Mouse (Mus musculus): ENCODE data around the gene Aldh1l1. TPM values are rescaled to one million over a fixed set of nuclear protein-coding genes. Genes with fewer than 3 reads are reported as not detected.

Gene Aldh1l1
- polyA plus RNA-seq, 1 experiment from 2014 or later = 8.0 TPM

Other genes with a start within 250 kb of the Aldh1l1 start
- not detected in 2 replicates for gene Vmn1r54, start 240.1 kb upstream of the Aldh1l1 start, polyA plus RNA-seq (2016; fragmentation: Nextera tagmentation; extraction: Ambion mirVana)
- gene BC048671, start 185.2 kb upstream of the Aldh1l1 start, polyA plus RNA-seq (2016; fragmentation: Nextera tagmentation; extraction: Ambion mirVana) = not detected in 2 replicates
- gene Chst13, start 161.2 kb upstream of the Aldh1l1 start, polyA plus RNA-seq (2016; fragmentation: Nextera tagmentation; extraction: Ambion mirVana) = 14.5 and 16.7 TPM in 2 replicates
- gene Uroc1, start 153.1 kb upstream of the Aldh1l1 start, polyA plus RNA-seq (2016; fragmentation: Nextera tagmentation; extraction: Ambion mirVana) = 3.9 TPM in 2 replicates
- 5.6 and 7.9 TPM in 2 replicates for gene Zxdc, start 116.9 kb upstream of the Aldh1l1 start, polyA plus RNA-seq (2016; fragmentation: Nextera tagmentation; extraction: Ambion mirVana)
- gene Cfap100, start 57.6 kb upstream of the Aldh1l1 start, polyA plus RNA-seq (2016; fragmentation: Nextera tagmentation; extraction: Ambion mirVana) = not detected in 2 replicates
- gene Klf15, start 23.9 kb upstream of the Aldh1l1 start, polyA plus RNA-seq (2016; fragmentation: Nextera tagmentation; extraction: Ambion mirVana) = 8.6 and 10.3 TPM in 2 replicates
- 39.7 and 42.4 TPM in 2 replicates for gene Slc41a3, start 118.3 kb downstream of the Aldh1l1 start, polyA plus RNA-seq (2016; fragmentation: Nextera tagmentation; extraction: Ambion mirVana)